Mouse (Mus musculus) embryo, embryonic 11.5 days (tissue): ENCODE data around the gene Dffa.
"Not testable (repeated sequence)": the region's sequence is repeated elsewhere in the genome, so short reads cannot be mapped to it uniquely, and the experiment has no call there.

ENCODE experiments used
- DNase-seq: peaks from one replicate; pipeline ENCODE4 v3.0.0-alpha.2; 2012; ENCODE audit warnings: low read depth, low spot score

Gene Dffa

DNA sequence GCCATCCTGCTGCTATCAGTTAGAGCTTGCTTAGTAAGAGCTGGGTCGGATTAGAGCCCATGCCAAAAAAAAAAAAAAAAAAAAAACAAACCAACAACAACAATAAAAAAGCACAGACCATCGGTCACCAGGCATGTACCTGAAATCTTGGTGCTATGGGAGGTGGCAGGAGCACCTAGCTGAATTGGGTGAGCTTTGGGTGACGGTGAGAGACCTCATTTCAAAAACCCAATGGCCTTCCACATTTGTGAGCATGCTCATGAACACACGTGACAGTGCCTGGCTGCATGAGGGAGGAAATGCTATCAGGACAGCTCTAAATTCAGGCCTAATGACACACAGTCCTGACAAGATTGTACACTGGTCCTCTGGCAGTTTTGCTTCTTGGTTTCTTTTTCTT is 44.1 kb downstream of the Dffa start:
- no peak for DNase-seq

DNA sequence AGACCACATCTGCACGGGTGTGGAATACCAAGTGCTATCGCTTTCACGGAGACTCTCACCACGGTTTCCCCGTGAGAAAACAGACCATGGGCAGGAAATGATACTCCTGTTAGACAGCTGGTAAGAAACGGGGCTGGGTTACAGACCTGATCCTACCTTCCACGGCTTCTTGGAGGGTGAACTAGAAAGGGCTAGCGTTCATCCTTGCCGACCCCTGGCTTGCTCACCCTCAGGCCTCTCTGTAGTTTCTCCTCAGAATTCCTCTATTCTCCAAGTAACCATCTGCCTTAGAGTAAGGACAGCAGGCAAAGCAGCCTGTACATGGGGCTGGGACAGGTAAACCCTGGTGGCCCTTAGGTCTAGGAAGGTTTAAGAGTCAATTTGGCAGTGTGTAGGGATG is 45.2 kb downstream of the Dffa start:
- no peak for DNase-seq

DNA sequence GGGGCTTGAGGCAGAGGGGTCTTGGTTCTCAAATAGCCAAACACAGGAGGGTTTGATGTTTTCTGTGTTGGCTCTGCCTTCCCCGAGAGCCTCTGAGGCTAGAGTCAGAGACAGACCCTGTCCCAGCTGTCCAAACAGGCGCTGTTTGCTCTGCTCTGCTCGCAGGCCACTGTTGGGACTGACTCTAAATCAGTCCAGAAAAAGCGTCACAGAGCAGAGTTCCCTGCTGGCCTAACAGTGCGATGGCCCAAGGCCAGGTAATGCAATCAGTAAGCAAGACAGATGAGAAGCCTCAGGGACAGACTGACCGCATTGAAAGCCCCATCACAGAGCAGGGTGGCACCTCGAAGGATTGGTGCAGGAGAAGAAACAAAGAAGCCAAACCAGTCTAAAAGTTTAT is 45.7 kb downstream of the Dffa start:
- DNase-seq = no peak

- no peak for DNase-seq
Observed at GRCm38 (mm10) chr4:149150256-149150655, 46.3 kb downstream of the Dffa start.

DNA sequence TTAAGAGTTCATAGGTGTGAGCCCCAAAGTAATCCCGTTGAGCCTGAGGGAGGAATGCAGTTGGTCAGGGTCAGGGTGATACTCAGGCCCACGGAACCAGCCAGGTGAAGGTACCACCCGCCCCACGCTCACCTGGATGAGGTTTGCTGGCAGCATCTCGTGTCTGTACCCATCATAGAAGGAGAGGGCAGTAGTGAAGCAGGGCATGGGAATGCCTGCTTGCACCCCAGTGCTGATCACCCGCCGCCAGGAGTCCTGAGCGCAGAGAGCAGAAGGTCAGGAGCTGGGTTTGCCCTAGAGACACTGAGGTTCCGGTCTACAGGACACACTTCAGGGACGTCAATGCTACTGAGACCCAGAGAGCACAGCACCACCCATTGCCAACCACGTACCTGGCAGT is 46.8 kb downstream of the Dffa start:
- DNase-seq = no peak

DNA sequence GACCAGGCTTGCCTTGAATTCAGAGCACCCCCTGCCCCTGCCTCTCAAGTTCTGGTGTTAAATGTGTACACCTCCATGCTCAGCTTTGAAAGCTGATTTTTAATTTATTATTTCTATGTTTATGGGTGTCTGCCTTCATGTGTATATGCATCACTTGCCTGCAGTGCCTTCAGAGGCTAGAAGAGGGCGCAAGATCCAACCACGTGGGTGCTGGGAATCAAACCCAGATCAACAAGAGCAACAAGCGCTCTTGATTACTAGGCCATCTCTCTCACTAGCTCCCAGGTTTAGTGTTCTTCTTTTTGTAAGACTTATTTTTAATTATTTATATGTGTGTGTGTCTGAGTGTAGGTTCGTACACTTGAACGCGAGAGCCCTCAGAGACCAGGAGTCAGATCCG is 50.9 kb downstream of the Dffa start:
- no peak for DNase-seq

- DNase-seq = no peak
Observed at GRCm38 (mm10) chr4:149155711-149156110, 51.8 kb downstream of the Dffa start.

DNA sequence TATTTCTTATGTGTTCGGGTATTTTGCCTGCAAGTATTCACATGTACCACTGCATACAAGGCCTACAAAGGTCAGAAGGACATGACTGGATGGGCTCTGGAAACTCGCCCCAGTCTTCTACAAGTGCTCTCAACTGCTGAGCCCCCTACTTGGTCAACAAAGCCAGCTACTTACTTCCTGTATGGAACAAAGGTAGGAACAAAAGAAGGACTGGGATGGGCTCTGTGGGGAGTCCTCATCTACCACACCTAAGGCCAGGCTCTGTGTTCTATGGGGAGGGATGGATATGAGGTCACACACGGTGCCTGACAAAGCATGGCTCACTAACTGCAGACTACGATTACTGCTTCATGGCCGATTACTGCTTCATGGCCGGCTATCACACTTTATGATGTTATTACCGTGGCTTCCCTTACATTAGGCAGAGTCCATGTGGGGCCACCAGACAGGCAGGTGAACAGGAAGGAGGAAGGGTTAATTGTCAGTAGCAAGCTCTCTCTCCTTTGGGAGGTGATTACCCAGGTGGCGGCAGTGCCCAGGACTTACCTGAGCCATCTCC is 53.5 kb downstream of the Dffa start:
- no peak for DNase-seq

- no peak for DNase-seq
Observed at GRCm38 (mm10) chr4:149159203-149159602, 55.3 kb downstream of the Dffa start.

DNA sequence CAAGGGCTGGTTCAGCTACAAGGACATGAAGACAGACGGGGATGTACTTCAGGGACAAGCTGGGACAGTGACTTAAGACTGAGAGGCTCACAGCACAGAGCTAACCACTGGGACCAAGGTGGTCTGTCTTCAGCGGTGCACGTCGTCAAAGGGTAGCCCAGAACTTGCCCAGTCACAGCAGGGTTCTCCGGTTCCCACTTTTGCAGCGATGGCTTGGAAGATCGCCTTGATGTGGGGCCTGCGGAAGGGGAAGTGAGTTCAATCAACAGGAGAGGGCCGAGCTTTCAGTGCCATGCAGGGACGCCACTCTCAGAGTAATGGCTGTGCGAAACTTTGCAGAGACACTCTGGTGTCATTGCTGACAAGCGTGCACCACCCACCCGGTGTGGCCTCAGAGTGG is 55.9 kb downstream of the Dffa start:
- no peak for DNase-seq

- no peak for DNase-seq
Observed at GRCm38 (mm10) chr4:149161166-149161565, 57.2 kb downstream of the Dffa start.

GRCm38 (mm10) chr4:149163196-149163595 is 59.2 kb downstream of the Dffa start:
- no peak for DNase-seq

- no peak for DNase-seq
Observed at GRCm38 (mm10) chr4:149164150-149164549, 60.2 kb downstream of the Dffa start.

DNA sequence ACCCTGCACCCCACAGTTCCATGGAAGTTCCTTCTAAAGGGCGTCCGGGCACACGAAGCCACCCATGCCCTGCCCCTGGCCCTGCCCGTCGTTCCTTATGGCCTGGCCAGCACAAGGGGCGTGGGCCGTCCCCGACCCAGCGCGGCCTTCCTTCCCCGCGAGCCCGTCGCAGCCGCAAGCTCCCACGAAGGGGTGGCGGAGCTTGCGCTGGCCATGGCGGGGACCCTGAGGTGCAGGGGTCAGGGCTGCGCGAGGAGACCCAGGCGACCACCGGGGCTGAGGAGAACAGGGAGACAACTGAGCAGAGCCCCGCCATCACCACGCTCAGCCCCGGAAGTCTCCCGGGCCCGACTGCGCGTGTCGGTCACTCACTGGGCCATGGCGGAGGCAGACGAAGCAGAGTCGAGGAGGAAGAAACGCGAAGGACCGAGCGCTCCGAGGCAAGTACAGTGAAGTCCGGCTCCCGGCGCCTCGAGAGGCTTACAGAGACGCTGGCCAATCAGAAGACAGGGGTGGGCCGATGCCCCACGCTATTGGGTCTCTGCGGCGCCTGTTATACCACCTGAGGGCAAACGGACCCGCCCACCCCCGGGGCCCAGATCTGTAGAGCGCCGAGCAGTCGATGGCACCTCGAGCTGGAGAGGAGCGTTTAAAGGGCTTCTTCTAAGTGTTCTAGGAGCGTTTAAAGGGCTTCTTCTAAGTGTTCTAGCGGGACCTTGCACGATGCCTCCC is 62.4 kb downstream of the Dffa start, which contains the start of gene Pgd:
Gene Pgd, minus strand, starts transcription at position 557 of the 732 bp plus-strand sequence.
- DNase-seq = peak; percentile 94

DNA sequence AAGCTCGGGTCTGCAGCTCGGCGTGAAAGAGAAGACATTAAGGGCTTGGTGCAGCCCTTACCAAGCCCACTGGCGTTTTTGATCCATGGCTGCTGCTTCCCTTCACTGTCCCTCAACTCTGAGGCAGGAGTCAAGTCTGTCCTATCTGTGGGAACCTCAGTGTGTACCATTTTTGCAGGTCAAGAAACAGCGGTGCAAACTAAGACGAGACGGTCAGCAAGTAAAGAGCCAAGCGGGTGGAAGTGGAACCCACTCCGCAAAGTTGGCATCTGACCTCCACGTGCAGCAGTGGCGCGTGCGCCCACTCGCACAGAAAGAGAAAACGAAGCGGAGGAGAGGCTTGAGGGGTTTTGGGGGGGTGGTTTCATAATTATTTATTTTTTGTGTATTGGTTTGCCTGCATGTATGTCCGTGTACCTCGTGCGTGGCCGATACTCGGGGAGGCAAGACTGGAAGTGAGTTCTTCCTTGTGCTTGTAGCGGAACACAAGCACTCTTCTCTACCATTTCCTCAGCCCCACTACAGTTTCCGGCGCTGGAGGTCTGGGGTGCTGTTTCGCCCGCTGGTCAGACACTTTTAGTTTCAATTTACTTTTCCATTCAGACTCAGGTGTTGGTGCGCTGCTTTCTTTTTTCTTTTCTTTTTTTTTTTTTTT is 63.1 kb downstream of the Dffa start:
- no peak for DNase-seq

DNA sequence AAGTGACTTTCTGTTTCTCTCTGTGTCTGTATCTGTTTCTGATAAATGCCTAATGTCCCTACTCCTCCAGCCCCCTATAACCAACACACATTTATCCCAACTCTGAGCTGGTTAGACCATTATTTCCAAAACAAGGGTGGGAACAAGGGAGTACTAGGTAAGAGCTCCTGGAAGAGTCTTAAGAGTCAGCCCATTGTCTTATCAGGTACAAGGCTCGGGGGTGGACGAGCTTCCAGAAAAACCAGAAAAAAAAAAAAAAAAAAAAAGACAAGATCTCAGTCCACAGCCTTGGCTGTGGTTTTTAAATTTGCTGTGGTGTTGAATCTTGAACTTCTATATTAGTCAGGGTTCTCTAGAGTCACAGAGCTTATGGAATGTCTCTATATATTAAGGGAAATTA is 64.1 kb downstream of the Dffa start:
- DNase-seq = no peak

- DNase-seq = not testable (repeated sequence)
Observed at GRCm38 (mm10) chr4:149169926-149170325, 66.0 kb downstream of the Dffa start.
